Comparison of ENCODE assay signal across 31 mouse cellular contexts in the genomic region with DNA sequence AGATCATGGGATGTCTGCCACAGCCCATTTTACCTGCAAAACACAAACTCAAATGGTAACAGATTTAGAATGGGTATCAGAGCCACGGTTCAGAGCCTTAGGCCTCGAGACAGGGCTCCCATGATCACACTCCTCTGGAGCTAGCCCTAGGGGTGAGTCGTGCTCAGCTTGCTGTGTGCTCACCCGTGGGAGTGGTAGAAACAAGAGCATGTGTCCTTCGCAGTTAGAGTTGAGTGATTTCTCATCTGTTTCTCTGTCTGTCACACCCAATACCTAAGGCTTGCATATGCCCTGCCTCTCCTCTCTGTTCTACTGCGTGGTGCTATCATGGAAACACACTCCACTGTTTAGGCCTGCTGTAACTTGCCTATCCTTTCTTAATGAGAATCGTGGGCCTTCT.
DNase-seq lines count a peak whose midpoint lies in the region; ATAC-seq and TF ChIP-seq lines count a peak whose summit lies in the region.
"Had no signal": no experiment of that assay in that cellular context is flagged by ENCODE, and none has a peak within 500 bp of the region (broad histone marks: within the 10 kb centered on the region; RNA-seq: fewer than 3 reads in every experiment).

No protein-coding gene starts in this region.

- H3K36me3 ChIP-seq in stomach, embryonic 14.5 days (ENCODE audit: control insufficient read depth, insufficient read depth, low read length): no peaks in the 10 kb centered on the region
- H3K36me3 ChIP-seq: heart, embryonic 13.5 days; limb, embryonic 10.5 days; limb, embryonic 15.5 days; liver, embryonic 13.5 days had no signal

- no peak overlapping the region for H3K4me2 ChIP-seq in stomach, embryonic 14.5 days (replicated peaks; ENCODE audit: low read depth, low read length)
- H3K4me2 ChIP-seq: heart, embryonic 13.5 days; limb, embryonic 15.5 days; liver, embryonic 13.5 days had no signal

- WGBS in stomach, embryonic 14.5 days: 69% methylated on average over 7 of the region's 7 CpGs

- peaks cover 4% of the 10 kb centered on the region; the same call in 1 of the 2 replicates for H3K4me1 ChIP-seq in stomach, embryonic 14.5 days (ENCODE audit: control insufficient read depth, insufficient read depth, low read length)
- H3K4me1 ChIP-seq: limb, embryonic 10.5 days had no signal

- ATAC-seq in frontal cortex, adult (ENCODE audit: low TSS enrichment): peak; percentile 27; the same call in 1 of the 2 replicates
- ATAC-seq in stomach, embryonic 14.5 days (ENCODE audit: insufficient number of reproducible peaks, insufficient read depth, low FRiP score, low read depth): 0 out of 2 replicates have a peak, but pooled peaks have one; percentile 46
- ATAC-seq: CD4-positive, CD25-positive, alpha-beta regulatory T cell, adult 4 months; forebrain, embryonic 14.5 days; inflammation-experienced regulatory T-cells, adult 6 months; lung, postnatal 0 days; midbrain, embryonic 16.5 days had no signal

- no peaks in the 10 kb centered on the region for H3K27me3 ChIP-seq in stomach, embryonic 14.5 days (ENCODE audit: control insufficient read depth, insufficient read depth, low read length)
- H3K27me3 ChIP-seq: limb, embryonic 15.5 days; liver, embryonic 13.5 days; megakaryocyte, embryonic 14.5 days had no signal

- peak overlapping the region; percentile 25 for H3K27ac ChIP-seq in layer of hippocampus, adult 2 months
- H3K27ac ChIP-seq in stomach, embryonic 14.5 days (ENCODE audit: low read length): no peak overlapping the region
- H3K27ac ChIP-seq: gastrocnemius, adult 2 months; heart, adult 2 months; heart, embryonic 13.5 days; limb, embryonic 10.5 days; limb, embryonic 15.5 days; liver, embryonic 13.5 days had no signal

- no peak for DNase-seq in frontal cortex, adult 2 months (ENCODE audit: extremely low spot score in 1 of 2, low spot score in 1 of 2)
- DNase-seq in layer of hippocampus, adult 2 months (ENCODE audit: low spot score in 2 of 2): no peak
- DNase-seq in layer of hippocampus, postnatal 10 days (ENCODE audit: low spot score in 2 of 2): no peak
- DNase-seq in Muller cell, postnatal 12 days (ENCODE audit: inconsistent ontology term): peak; percentile 40
- no peak for DNase-seq in adrenal gland, postnatal 10 days
- no peak for DNase-seq in urinary bladder, postnatal 10 days (ENCODE audit: low spot score)
- DNase-seq: adrenal gland, adult 8-10 months; cerebellum, adult 8-10 months; cerebellum, postnatal 36 days; gastrocnemius, adult 2 months; heart, adult 2 months; heart, postnatal 10 days; kidney, adult 11 months; kidney, postnatal 36 days; liver, embryonic 13.5 days; lung, adult 18-20 months; lung, postnatal 4 days; right cerebral cortex, postnatal 4 days; thymus, adult 18-20 months; thymus, postnatal 36 days had no signal

- no peak for TF ChIP-seq CTCF in layer of hippocampus, adult 2 months (conservative IDR thresholded peaks at IDR 0.05)

- H3K9me3 ChIP-seq in stomach, embryonic 14.5 days (ENCODE audit: control insufficient read depth, low read depth, low read length): no peaks in the 10 kb centered on the region
- H3K9me3 ChIP-seq: heart, embryonic 13.5 days; limb, embryonic 10.5 days; limb, embryonic 15.5 days; liver, embryonic 13.5 days had no signal

- H3K4me3 ChIP-seq in layer of hippocampus, adult 2 months: no peak overlapping the region
- no peak overlapping the region for H3K4me3 ChIP-seq in stomach, embryonic 14.5 days (ENCODE audit: low read depth, low read length)
- H3K4me3 ChIP-seq: gastrocnemius, adult 2 months; heart, adult 2 months; heart, embryonic 13.5 days; limb, embryonic 10.5 days; limb, embryonic 15.5 days; liver, embryonic 13.5 days; megakaryocyte, embryonic 14.5 days had no signal

- H3K9ac ChIP-seq in stomach, embryonic 14.5 days (replicated peaks; ENCODE audit: low read depth, low read length): no peak overlapping the region
- H3K9ac ChIP-seq: heart, embryonic 13.5 days; limb, embryonic 15.5 days; liver, embryonic 13.5 days had no signal
